Mouse (Mus musculus) layer of hippocampus, adult 6 months (tissue): ENCODE results near the gene Zkscan1. TPM values are rescaled to one million over a fixed set of nuclear protein-coding genes. Genes with fewer than 3 reads are reported as not detected.

Experiments
- long read RNA-seq, 2 experiments: library from polyadenylated mRNA; unstranded; transcript quantifications; one replicate each; pipeline ENCODE4 v2.0.0; 2019 to 2020
- polyA plus RNA-seq: library from polyadenylated mRNA; unstranded; fragments of <200 nt; fragmentation: Nextera tagmentation; gene quantifications from 2 replicates; pipeline ENCODE4 v1.2.3, GENCODE M21; 2021

Zkscan1 gene
- 8.0 and 10.7 TPM in 2 replicates for polyA plus RNA-seq
- long read RNA-seq, experiment 1, full-length matches to known transcripts, result 10 of 24 reads
- long read RNA-seq, experiment 1, partial matches to known transcripts, result 4 of 24 reads
- long read RNA-seq, experiment 1, other reads (novel, unspliced or antisense), result 10 of 24 reads
- long read RNA-seq, experiment 2, full-length matches to known transcripts, result 73 of 88 reads
- long read RNA-seq, experiment 2, partial matches to known transcripts, result 11 of 88 reads
- long read RNA-seq, experiment 2, other reads (novel, unspliced or antisense), result 4 of 88 reads

DNA sequence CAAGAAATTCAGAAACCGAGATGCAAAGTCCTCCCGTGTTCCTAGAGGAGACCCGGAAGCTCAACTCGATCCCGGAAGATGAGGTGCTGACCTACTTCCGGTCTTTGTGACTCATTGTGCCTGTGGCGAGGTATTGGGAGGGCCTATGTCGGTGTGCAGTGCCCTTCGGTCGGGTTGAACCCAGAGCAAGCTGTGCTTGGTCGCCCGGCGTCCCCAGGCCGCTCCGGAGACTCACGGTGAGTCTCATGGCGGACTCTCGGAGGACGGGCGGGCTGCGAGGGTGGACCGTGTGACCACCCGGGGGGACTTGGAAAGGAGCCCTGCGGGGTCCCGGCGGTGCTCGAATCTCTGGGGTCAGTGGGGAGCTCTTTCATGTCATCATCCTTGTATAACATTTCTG is at the start of gene Zkscan1:
Zkscan1 (plus strand) TSS at position 89 of the 400 bp plus-strand sequence.

DNA sequence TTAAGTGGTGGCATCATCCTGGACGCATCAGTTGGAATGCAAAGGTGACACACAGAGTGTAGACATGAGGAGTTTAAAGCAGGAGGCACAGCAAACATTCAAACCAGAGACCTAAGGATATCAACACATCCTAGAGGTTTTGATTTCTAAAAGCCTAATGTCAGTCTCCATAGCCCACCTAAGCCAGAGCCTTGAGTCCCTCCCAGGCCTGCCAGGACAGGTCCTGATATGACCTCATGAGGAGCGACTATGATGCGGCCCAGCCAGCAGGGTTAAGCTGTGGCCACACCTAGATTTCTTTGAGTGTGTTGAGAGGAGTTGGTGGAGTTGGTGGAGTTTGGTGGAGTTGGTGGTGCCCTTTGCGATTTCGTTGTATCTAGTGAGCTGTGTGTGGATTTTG is 32.0 kb upstream of the Zkscan1 start, which contains the start of gene Smok3c:
Smok3c (plus strand) TSS at position 301 of the 400 bp plus-strand sequence.

DNA sequence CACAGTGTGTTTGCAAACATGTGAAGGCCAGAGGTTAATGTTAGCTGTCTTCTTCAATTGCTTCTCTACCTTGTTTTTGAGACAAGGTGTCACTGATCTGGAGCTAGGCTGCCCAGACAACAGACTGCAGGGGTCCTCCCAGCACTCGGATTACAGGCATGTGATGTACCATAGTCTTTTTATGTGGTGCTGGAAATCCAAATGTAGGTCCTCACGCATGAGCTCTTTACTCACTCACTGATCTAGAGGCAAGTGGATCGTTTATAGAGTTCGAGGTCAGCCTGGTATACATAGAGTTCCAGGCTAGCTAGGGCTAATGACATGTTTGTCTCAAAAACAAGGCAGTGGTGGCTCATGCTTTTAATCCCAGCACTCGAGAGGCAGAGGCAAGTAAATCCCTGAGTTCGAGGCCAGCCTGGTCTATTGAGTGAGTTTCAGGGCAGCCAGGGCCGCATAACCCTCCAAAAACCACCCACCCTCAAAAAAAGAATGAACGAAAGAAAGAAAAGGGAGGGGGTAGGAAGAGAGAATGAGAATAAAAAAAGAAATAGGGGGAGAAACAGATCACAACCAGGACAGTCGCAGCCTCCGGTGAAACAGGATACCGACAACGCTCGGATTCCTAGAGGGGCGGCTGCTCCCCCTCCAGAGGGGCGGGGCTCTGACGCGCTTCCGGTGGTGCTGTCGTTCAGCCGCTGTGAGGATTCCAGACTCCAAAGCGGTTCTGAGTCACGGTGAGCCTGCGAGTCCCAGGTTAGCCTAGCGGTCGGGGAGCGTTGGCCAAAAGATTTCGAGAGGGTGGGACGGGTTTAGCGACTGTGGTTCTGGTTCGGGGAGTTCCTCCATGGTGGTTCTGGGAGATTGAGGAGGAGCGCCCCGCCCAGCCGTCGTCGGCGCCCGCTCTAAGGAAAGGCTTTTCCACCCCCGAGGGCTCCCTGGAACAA is 31.6 kb downstream of the Zkscan1 start, which contains the start of gene Zscan21:
Zscan21 (plus strand) TSS at position 649 of the 944 bp plus-strand sequence.

DNA sequence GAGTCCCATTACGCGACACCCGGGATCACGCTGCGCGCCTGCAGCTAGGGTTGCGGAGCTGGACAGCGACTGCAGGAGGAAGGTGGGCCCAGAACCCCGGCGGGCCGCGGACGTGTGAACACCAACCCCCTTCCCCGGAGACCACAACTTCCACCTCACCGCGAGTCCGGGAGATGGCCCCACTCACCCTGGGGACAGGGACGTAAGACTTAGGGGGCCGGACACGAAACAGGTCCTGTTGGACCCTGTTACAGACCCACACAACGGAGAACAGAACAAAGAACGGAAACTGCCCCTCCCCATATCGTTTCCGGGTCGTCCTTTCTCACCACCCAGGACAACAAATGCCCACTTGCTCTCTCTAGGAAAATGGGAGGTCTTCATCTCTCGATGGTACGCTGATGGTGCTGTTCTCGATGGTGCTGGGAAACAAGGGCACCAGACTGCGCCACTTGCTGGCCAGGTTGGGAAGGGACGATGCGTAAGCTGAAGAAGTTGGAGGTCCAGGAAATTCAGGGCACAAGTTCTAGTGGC is 70.6 kb downstream of the Zkscan1 start, which contains the start of gene Zfp113:
Zfp113 (minus strand) TSS at position 302 of the 534 bp plus-strand sequence.

Other genes starting within 250 kb of the Zkscan1 start
- 0.84 and 1.5 TPM in 2 replicates for gene Pilra, start 248.8 kb upstream of the Zkscan1 start, polyA plus RNA-seq
- gene Pilrb1, start 227.0 kb upstream of the Zkscan1 start, polyA plus RNA-seq, result not detected in 2 replicates
- gene Pilrb2, start 213.3 kb upstream of the Zkscan1 start, polyA plus RNA-seq, result not detected in 2 replicates
- gene Cyp3a13, start 163.5 kb upstream of the Zkscan1 start, polyA plus RNA-seq, result not detected in 2 replicates
- gene Gjc3, start 122.0 kb upstream of the Zkscan1 start, polyA plus RNA-seq, result 13.0 and 14.2 TPM in 2 replicates
- gene Azgp1, start 103.6 kb upstream of the Zkscan1 start, polyA plus RNA-seq, result not detected in 2 replicates
- not detected in 2 replicates for gene Smok3a, start 63.8 kb upstream of the Zkscan1 start, polyA plus RNA-seq
- gene Smok3b, start 63.7 kb upstream of the Zkscan1 start, polyA plus RNA-seq, result not detected in 2 replicates
- gene Smok3c, start 31.9 kb upstream of the Zkscan1 start, polyA plus RNA-seq, result not detected in 2 replicates
- 14.1 and 14.6 TPM in 2 replicates for gene Zscan21, start 31.8 kb downstream of the Zkscan1 start, polyA plus RNA-seq
- gene Zfp113, start 70.7 kb downstream of the Zkscan1 start, polyA plus RNA-seq, result 4.0 and 6.4 TPM in 2 replicates
- 330 and 333 TPM in 2 replicates for gene Cops6, start 76.0 kb downstream of the Zkscan1 start, polyA plus RNA-seq
- gene Ap4m1, start 86.9 kb downstream of the Zkscan1 start, polyA plus RNA-seq, result 3.9 and 4.3 TPM in 2 replicates
- 8.4 and 9.6 TPM in 2 replicates for gene Mcm7, start 87.3 kb downstream of the Zkscan1 start, polyA plus RNA-seq
- gene Taf6, start 102.4 kb downstream of the Zkscan1 start, polyA plus RNA-seq, result 48.3 and 55.9 TPM in 2 replicates
- gene Cnpy4, start 102.4 kb downstream of the Zkscan1 start, polyA plus RNA-seq, result 12.6 and 20.8 TPM in 2 replicates
- gene Mblac1, start 109.2 kb downstream of the Zkscan1 start, polyA plus RNA-seq, result 5.3 and 7.4 TPM in 2 replicates
- not detected in 2 replicates for gene Nxpe5, start 140.8 kb downstream of the Zkscan1 start, polyA plus RNA-seq
- 106 and 108 TPM in 2 replicates for gene Lamtor4, start 170.4 kb downstream of the Zkscan1 start, polyA plus RNA-seq
- gene BC037034, start 178.9 kb downstream of the Zkscan1 start, polyA plus RNA-seq, result 4.3 and 4.5 TPM in 2 replicates
- 3.9 and 4.6 TPM in 2 replicates for gene Gal3st4, start 187.8 kb downstream of the Zkscan1 start, polyA plus RNA-seq
- 0.03 TPM in 1 of 2 replicates, not detected in the other for gene Gm43720, start 194.9 kb downstream of the Zkscan1 start, polyA plus RNA-seq
- gene Gpc2, start 194.9 kb downstream of the Zkscan1 start, polyA plus RNA-seq, result 0.10 and 0.13 TPM in 2 replicates
- gene Stag3, start 195.2 kb downstream of the Zkscan1 start, polyA plus RNA-seq, result 0.10 TPM in 1 of 2 replicates, not detected in the other